Mouse (Mus musculus): ENCODE measurements around the gene Bsg. TPM values are rescaled to one million over a fixed set of nuclear protein-coding genes. Genes with fewer than 3 reads are reported as not detected.
A peak's percentile ranks its signal among the peaks of the same experiment; 100 is the strongest.

Bsg gene
- polyA plus RNA-seq, 1 experiment from 2014 or later = 900 TPM

GRCm38 (mm10) chr10:79680606-79681495 is 23.4 kb upstream of the Bsg start:
- Histone ChIP-seq H3K4me2 (ENCODE audit: low read length) (peak overlapping the region; percentile 58), H3K36me3 (ENCODE audit: control insufficient read depth, insufficient read depth, low read length) (peaks cover 17% of the 10 kb centered on the region), H3K9ac (ENCODE audit: low read length) (peak overlapping the region; percentile 14; the same call in 1 of the 2 replicates), H3K27ac (ENCODE audit: low read depth) (peak overlapping the region; percentile 55), H3K9me3 (ENCODE audit: control insufficient read depth, low read length) (no peaks in the 10 kb centered on the region), H3K4me1 (replicated peaks; ENCODE audit: control insufficient read depth, insufficient read depth, low read length) (peaks cover 15% of the 10 kb centered on the region), H3K4me3 (ENCODE audit: low read depth, low read length) (peak overlapping the region; percentile 80), H3K27me3 (replicated peaks; ENCODE audit: control insufficient read depth, insufficient read depth, low read length) (no peaks in the 10 kb centered on the region)
- DNase-seq (ENCODE audit: low spot score) (no peak), ATAC-seq (replicated peaks; ENCODE audit: low FRiP score, low TSS enrichment, low read depth) (peak; percentile 20; the same call in 1 of the 2 replicates)
- WGBS = 25% methylated on average over 11 of the region's 11 CpGs

GRCm38 (mm10) chr10:79681591-79682245 is 22.6 kb upstream of the Bsg start, which contains the start of gene Cdc34:
Cdc34 (plus strand) TSS chr10:79682195.
- H3K27me3 ChIP-seq (replicated peaks; ENCODE audit: control insufficient read depth, insufficient read depth, low read length) = no peaks in the 10 kb centered on the region
- peak within 1 kb of the TSS; percentile 74 for H3K4me2 ChIP-seq (ENCODE audit: low read length)
- under 1% methylated on average over 79 of the region's 84 CpGs for WGBS
- peak within 1 kb of the TSS; percentile 80 for H3K4me3 ChIP-seq (ENCODE audit: low read depth, low read length)
- H3K4me1 ChIP-seq (replicated peaks; ENCODE audit: control insufficient read depth, insufficient read depth, low read length) = peaks cover 15% of the 10 kb centered on the region
- H3K9ac ChIP-seq (ENCODE audit: low read length) = peak within 1 kb of the TSS; percentile 75
- peak; percentile 99 for DNase-seq (ENCODE audit: low spot score)
- peaks cover 25% of the 10 kb centered on the region for H3K36me3 ChIP-seq (ENCODE audit: control insufficient read depth, insufficient read depth, low read length)
- H3K27ac ChIP-seq (ENCODE audit: low read depth) = peak within 1 kb of the TSS; percentile 55
- H3K9me3 ChIP-seq (ENCODE audit: control insufficient read depth, low read length) = no peaks in the 10 kb centered on the region
- peak; percentile 90 for ATAC-seq (replicated peaks; ENCODE audit: low FRiP score, low TSS enrichment, low read depth)

- Histone ChIP-seq H3K9me3 (ENCODE audit: control insufficient read depth, low read length) (no peaks in the 10 kb centered on the region), H3K9ac (ENCODE audit: low read length) (peak overlapping the region; percentile 75), H3K4me2 (ENCODE audit: low read length) (peak overlapping the region; percentile 74), H3K27me3 (replicated peaks; ENCODE audit: control insufficient read depth, insufficient read depth, low read length) (no peaks in the 10 kb centered on the region), H3K4me1 (replicated peaks; ENCODE audit: control insufficient read depth, insufficient read depth, low read length) (peaks cover 15% of the 10 kb centered on the region), H3K4me3 (ENCODE audit: low read depth, low read length) (peak overlapping the region; percentile 80), H3K27ac (ENCODE audit: low read depth) (peak overlapping the region; percentile 55), H3K36me3 (ENCODE audit: control insufficient read depth, insufficient read depth, low read length) (peaks cover 33% of the 10 kb centered on the region)
- ATAC-seq (replicated peaks; ENCODE audit: low FRiP score, low TSS enrichment, low read depth) (peak; percentile 5), DNase-seq (ENCODE audit: low spot score) (no peak)
- WGBS = 0% methylated on average over 10 of the region's 10 CpGs
Observed at GRCm38 (mm10) chr10:79682551-79682915, 21.8 kb upstream of the Bsg start.

GRCm38 (mm10) chr10:79682916-79683582 is 21.2 kb upstream of the Bsg start:
- Histone ChIP-seq H3K27ac (ENCODE audit: low read depth) (peak overlapping the region; percentile 55), H3K4me3 (ENCODE audit: low read depth, low read length) (peak overlapping the region; percentile 80), H3K36me3 (ENCODE audit: control insufficient read depth, insufficient read depth, low read length) (peaks cover 39% of the 10 kb centered on the region), H3K4me1 (replicated peaks; ENCODE audit: control insufficient read depth, insufficient read depth, low read length) (peaks cover 15% of the 10 kb centered on the region), H3K9me3 (ENCODE audit: control insufficient read depth, low read length) (no peaks in the 10 kb centered on the region), H3K9ac (ENCODE audit: low read length) (peak overlapping the region; percentile 75), H3K27me3 (replicated peaks; ENCODE audit: control insufficient read depth, insufficient read depth, low read length) (no peaks in the 10 kb centered on the region), H3K4me2 (ENCODE audit: low read length) (peak overlapping the region; percentile 74)
- peak; percentile 88 for DNase-seq (ENCODE audit: low spot score)
- no peak for ATAC-seq (replicated peaks; ENCODE audit: low FRiP score, low TSS enrichment, low read depth)
- WGBS = 6% methylated on average over 10 of the region's 10 CpGs

- WGBS = 81% methylated on average over 6 of the region's 6 CpGs
Observed at GRCm38 (mm10) chr10:79683726-79684640, 20.3 kb upstream of the Bsg start.

GRCm38 (mm10) chr10:79684770-79685600 is 19.3 kb upstream of the Bsg start:
- H3K9me3 ChIP-seq (ENCODE audit: control insufficient read depth, low read length) = no peaks in the 10 kb centered on the region
- 94% methylated on average over 25 of the region's 25 CpGs for WGBS
- ATAC-seq (replicated peaks; ENCODE audit: low FRiP score, low TSS enrichment, low read depth) = no peak
- peaks cover 15% of the 10 kb centered on the region for H3K4me1 ChIP-seq (replicated peaks; ENCODE audit: control insufficient read depth, insufficient read depth, low read length)
- peaks cover 51% of the 10 kb centered on the region for H3K36me3 ChIP-seq (ENCODE audit: control insufficient read depth, insufficient read depth, low read length)
- H3K9ac ChIP-seq (ENCODE audit: low read length) = no peak overlapping the region
- no peak overlapping the region for H3K27ac ChIP-seq (ENCODE audit: low read depth)
- H3K4me3 ChIP-seq (ENCODE audit: low read depth, low read length) = no peak overlapping the region
- no peak overlapping the region for H3K4me2 ChIP-seq (ENCODE audit: low read length)
- no peaks in the 10 kb centered on the region for H3K27me3 ChIP-seq (replicated peaks; ENCODE audit: control insufficient read depth, insufficient read depth, low read length)
- DNase-seq (ENCODE audit: low spot score) = no peak

More at GRCm38 (mm10) chr10:79683726-79684640, 20.3 kb upstream of the Bsg start:
- DNase-seq (ENCODE audit: low spot score) (no peak), ATAC-seq (replicated peaks; ENCODE audit: low FRiP score, low TSS enrichment, low read depth) (no peak)
- Histone ChIP-seq H3K9me3 (ENCODE audit: control insufficient read depth, low read length) (no peaks in the 10 kb centered on the region), H3K4me1 (replicated peaks; ENCODE audit: control insufficient read depth, insufficient read depth, low read length) (peaks cover 15% of the 10 kb centered on the region), H3K4me3 (ENCODE audit: low read depth, low read length) (peak overlapping the region; percentile 80), H3K9ac (ENCODE audit: low read length) (peak overlapping the region; percentile 75), H3K27ac (ENCODE audit: low read depth) (no peak overlapping the region), H3K4me2 (ENCODE audit: low read length) (peak overlapping the region; percentile 74), H3K27me3 (replicated peaks; ENCODE audit: control insufficient read depth, insufficient read depth, low read length) (no peaks in the 10 kb centered on the region), H3K36me3 (ENCODE audit: control insufficient read depth, insufficient read depth, low read length) (peaks cover 48% of the 10 kb centered on the region)

GRCm38 (mm10) chr10:79686219-79686618 is 18.1 kb upstream of the Bsg start:
- Histone ChIP-seq H3K27me3 (replicated peaks; ENCODE audit: control insufficient read depth, insufficient read depth, low read length) (no peaks in the 10 kb centered on the region), H3K4me2 (ENCODE audit: low read length) (no peak overlapping the region), H3K9me3 (ENCODE audit: control insufficient read depth, low read length) (no peaks in the 10 kb centered on the region), H3K4me3 (ENCODE audit: low read depth, low read length) (no peak overlapping the region), H3K36me3 (ENCODE audit: control insufficient read depth, insufficient read depth, low read length) (peaks cover 51% of the 10 kb centered on the region), H3K9ac (ENCODE audit: low read length) (no peak overlapping the region), H3K27ac (ENCODE audit: low read depth) (no peak overlapping the region), H3K4me1 (replicated peaks; ENCODE audit: control insufficient read depth, insufficient read depth, low read length) (peaks cover 9% of the 10 kb centered on the region)
- no peak for DNase-seq (ENCODE audit: low spot score)
- 86% methylated on average over 2 of the region's 2 CpGs for WGBS
- no peak for ATAC-seq (replicated peaks; ENCODE audit: low FRiP score, low TSS enrichment, low read depth)

Measured in intestine, embryonic 14.5 days (tissue).